Mouse (Mus musculus) c-Kit-positive CD71-positive TER-119-negative erythroid progenitor cells, embryonic 14.5 days (primary cell): Measurements from ENCODE around the gene Dnaaf1.

Source experiments
- DNase-seq: peaks from one replicate; pipeline ENCODE4 v3.0.0-alpha.2; 2013; ENCODE audit warnings: low read depth

Dnaaf1 gene

DNA sequence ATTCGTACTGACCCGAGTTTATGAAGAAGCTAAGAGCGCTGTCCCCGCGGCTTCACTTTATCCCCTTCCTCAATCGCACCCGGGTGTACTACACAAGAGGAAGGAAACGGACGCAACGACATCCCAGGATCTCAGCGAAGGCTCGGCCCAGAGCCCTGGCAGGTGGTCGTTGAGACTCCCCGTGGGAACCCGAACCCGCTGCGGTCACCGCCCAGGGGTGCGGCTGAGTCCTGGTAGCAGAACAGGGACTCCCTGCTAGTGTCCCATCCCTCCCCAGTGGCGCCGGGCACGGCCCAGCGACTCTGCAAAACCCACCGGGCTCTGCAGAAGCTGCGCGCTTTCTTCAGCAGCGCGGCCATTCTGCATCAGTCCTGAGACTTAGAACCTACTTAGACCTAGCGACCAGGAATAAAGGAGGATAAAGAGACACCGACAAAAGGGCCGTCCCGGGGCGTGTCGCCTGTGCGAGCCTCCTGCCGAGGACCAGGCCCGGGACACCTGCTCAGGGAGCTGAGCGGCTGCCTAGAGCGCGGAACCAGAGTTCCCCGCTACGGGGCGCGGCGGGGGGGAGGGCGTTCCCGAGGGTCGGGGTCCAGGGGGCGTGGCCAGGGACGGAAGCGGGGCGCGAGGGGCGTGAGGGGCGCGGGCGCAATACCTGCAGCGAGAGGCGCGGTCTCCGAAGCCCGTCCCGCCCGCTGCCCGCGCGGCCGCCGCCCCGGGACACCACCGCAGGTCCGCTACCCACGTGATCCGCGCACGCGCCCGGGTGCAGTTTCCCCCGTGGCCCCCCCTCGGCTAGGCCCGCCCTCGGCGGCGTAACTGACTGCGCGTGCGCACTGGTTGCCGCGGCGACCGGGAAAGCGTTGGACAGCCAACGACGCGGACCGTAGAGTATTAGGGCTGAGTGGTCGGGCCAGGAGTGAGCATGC is at the start of gene Dnaaf1, which contains the start of gene Hsdl1:
Gene Dnaaf1 (plus strand): TSS at position 799 of the 929 bp plus-strand sequence.
Gene Hsdl1 (minus strand): TSS at position 747 of the 929 bp plus-strand sequence.
- DNase-seq = peak; percentile 85

DNA sequence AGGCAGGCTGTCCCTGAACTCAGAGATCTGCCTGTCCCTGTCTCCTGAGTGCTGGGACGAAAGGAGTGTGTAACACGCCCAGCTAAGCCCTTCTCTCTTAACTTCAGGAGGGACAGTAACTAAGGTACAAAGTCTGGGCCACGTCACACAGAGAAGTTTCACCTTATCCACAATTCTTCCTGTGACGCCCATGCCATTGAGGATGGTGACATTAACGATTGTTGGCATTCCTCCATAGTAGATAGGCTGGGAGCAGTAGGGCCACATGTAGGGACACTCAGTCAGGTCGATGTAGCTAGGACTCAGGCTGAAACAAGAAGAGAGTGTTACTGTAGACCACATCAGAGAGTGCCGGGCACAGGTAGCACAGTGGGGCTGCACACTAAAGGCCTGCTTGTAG is 46.3 kb upstream of the Dnaaf1 start:
- no peak for DNase-seq

DNA sequence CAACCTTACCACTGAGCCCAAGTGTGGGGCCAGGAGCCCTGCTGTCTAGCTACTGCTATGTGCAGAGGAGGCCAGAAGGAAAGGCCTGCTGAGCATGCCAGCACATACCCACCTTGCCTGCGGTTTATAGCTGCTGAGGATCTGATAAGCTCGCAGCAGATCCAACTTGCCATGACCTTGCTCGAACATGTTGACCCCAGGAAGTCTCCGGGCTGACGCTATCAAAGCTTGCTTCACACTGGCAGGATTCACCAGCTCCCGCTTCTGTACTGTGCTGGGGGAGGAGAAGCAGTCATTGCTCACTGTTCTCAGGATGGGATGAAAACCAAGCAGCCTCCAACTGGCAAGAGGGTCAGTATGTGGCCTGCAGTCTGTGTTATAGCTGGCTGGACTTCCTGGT is 44.1 kb upstream of the Dnaaf1 start:
- no peak for DNase-seq

DNA sequence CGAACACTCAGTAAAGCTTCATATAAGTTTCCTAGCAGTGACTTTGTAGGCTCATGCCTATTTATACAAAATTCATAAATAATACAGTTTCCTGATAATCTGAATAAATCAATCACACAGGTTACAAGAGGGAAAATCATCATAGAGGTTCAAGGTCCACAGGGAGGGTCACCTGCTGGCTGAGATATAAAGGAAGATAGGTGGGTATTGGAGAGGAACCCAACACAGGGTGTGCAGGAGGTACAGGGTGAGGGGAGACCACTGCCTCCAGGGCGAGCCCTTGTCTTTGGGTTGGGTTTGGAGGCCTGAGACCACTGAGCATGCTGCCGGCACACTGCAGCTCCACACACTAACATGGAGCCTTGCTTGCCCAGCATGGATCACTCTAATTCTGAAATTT is 43.6 kb upstream of the Dnaaf1 start:
- no peak for DNase-seq

- DNase-seq = no peak
Measured at GRCm38 (mm10) chr8:119531973-119532372, 43.1 kb upstream of the Dnaaf1 start.

DNA sequence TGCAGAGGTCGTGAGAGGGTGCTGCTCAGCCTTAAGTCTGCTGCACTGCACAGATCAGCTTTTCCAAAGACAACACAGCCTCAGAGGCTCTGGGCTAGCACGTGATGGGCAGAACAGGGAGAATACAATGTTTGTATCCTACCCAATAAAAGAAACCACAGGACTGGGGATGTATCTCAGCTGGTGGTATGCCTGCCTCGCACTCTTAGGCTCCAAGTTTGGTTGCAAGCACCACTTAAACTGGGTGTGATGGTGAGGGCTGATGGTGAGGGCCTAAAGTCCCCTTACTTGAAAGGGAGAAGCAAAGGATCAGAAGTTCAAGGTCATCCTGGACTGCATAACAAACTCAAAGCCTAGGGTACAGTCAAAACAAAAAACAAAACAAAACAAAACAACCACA is 30.4 kb upstream of the Dnaaf1 start:
- no peak for DNase-seq

DNA sequence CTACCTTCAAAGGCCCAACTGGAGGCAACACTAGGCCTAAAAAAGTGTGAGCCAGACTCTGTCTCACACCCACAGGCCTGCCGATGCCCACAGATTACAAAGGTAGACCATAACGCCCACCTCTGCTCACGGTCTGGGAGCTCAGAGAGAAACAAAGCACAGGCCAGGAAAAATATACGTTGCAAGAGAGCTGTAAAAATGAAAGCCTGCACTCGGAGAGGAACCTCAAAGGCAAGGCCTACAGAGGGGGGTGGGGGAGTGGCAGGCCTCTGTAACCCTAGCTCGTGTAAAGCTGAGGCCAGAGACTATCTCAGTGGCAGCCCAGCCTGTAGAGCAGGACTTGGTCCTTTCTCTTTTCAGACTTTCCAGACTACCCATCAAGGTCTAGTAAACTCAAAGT is 29.9 kb upstream of the Dnaaf1 start:
- DNase-seq = no peak

DNA sequence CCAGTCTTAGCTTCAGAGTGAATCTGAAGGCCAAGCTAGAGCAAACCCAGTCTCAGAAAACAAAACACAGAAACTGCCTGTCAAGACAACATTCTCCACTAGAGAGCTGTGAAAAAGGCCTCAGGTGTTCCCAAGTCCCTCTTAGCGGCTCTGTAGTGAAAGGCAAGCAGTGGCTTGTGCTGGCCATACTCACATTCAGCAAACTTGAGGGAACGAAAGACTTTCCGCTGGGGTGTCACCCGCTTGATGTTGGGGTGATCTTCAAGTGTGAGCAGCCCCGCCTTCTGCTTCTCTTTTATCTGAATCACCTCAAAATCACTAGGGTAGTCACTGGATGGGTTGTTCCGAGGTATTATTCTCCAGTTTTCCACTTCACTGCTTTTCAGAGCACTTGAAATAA is 29.2 kb upstream of the Dnaaf1 start:
- DNase-seq = no peak

DNA sequence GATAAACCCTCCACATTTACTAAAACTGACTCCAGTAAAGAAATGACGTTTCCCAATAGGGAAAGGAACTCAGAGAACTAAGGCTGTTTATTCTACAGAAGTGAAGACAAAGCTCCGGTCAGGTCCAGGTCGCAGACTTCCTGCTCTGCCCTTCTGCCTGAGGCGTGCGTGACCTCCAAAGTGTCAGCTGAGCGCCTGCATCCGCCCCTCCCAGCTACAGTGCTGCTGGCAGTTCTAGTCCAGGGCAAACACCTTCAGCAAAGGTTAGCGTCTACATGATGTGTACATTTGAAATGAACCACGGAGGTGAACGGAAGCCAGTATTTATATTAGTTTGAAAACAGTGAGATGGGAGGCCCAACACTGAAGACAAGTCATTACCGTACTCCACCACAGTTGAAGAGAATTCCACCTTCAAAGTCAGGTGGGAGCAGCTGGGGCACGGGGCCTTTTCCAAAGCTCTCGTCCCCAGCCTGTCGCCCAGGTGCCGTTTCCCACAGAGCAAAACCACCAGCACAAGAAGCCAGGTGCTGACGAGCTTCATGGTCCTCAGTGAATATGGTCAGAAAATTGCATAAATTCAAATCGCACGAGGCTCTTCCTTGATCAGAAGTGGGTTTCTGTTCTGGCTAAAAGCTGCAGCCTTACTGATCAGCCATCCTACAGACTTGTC is 27.9 kb upstream of the Dnaaf1 start:
- DNase-seq = no peak

DNA sequence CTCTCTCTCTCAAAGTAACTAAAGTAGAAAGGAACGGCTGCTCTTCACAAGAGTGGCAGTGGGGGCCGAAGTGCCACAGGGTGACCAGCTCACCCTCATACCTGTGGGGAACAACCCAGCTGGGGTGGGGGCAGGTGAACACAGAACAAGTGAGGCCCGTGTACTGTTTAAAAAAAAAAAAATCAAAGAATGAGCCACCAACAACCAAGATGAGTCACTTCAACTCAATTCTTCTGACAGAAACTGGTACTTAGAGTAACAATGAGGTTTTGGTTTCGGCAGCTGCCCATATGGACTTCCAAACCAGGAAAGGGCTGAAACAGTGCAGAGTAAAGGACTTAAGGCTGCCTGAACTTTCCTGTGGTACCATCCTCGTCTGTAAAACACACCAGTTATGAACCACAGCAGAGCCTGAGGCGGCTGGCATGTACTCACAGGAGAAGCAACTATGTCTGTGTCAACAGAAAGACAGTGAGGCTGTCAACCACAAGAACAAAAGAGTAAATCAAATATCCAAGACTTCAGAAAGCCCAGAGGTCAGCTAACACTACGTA is 26.4 kb upstream of the Dnaaf1 start:
- DNase-seq = no peak

- no peak for DNase-seq
Measured at GRCm38 (mm10) chr8:119552967-119553366, 22.1 kb upstream of the Dnaaf1 start.

- no peak for DNase-seq
Measured at GRCm38 (mm10) chr8:119555861-119556260, 19.2 kb upstream of the Dnaaf1 start.

DNA sequence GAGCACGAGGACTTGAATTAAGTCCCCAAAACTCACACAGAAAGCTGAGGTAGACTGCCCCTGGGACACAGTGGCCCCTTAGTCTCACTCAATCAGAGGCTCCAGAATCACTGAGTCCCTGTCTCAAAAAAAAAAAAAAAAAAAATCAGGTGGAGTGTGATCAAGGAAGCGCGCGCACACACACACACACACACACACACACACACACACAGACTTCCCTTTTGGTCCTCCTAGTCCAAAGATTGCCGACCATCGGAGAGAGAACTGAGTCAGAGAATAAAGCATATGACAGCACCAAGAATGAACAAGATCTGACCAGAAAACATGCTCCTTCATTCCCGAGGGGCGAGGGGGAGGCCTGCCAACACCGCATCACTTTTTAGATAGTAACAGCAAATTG is 17.9 kb upstream of the Dnaaf1 start:
- no peak for DNase-seq

DNA sequence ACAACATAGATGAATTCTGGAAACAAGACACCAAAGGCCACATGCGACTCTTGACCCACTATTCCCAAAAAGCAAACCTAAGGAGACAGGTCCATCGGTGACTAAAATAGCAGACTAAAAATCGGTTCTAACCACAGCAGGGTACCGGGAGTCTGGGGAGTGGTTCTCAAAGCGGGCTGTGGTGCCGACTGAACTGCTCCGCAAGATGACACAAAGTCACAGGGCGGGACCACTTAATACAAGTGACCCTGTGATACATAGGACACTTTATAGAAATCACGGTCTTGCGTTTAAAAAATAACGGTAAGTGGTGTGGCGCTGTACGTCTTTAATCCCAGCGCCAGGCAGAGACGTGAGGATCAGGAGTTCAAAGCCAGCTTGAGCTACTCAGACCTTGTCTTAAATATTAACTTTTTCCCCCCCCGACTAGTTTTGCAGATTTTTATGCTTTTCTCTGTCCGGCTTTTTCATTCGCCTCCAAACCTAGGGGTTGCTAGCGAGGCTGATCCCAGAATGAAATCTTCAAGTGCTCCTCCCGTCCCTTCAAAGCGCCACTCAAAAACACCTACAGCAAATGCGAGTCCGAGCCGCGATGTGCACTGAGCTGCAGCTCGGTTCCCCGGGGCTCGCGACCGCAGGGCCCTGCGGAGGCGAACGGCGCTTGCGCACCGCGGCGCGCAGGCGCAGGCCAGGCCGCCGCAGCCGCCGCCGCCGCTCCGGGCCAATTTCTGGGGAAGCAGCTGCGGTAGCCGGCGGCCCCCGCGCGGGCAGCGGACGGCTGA is 17.0 kb upstream of the Dnaaf1 start:
- DNase-seq = no peak

DNA sequence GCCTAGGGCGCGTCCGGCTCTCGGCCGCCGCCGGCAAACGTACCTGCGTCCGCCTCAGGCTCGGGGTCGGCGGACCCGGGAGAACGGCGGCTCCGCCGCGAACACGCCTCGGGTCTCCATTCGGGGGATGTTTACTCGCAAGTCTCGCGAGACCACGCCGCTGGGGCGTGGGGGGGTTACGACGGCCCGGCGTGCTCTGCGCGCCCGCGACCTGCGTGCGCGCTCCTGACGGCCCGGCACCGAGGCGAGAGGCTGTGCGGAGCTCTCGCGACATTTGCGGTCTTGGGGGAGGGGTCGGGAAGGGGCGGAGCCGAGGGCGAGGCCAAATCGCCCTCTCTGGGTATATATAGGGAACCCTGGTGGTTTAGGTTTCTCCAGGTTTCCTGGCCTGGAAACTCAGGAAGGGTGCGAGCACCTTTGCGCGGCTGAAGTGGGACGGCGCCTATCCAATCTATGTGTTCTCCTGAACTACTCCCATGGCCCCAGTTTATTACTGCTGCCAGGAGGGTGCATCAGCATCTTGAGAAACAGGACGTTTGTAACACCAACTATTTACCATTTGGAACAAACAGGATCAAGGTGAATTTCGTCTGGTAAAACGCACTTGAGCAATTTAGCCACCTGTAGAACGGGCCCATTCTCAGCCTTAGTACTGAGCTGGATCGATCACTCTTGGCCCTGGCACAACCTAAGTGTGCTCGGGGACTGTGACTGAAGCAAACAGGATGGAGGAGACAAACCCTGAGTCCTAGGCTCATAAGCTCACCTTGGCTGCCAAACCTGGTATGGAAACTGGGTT is 16.2 kb upstream of the Dnaaf1 start, which contains the start of gene Mbtps1:
Gene Mbtps1 (minus strand): TSS at position 133 of the 799 bp plus-strand sequence.
- peak; percentile 91 for DNase-seq

DNA sequence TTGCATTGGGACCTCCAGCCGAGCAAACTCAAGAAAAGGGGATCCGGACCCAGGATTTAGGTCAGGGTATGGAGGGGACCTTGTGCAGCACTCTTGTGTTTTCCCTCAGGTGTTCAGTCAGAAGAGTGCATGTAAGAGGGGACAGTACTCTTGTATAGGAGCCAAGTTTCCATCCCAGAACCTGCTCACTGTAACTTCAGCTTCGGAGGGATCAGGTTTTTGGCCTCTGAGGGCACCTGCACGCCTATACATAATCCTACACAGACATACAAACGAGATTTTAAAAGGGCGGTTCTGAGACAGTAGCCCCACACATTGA is 15.7 kb upstream of the Dnaaf1 start:
- DNase-seq = no peak

GRCm38 (mm10) chr8:119563849-119564251 is 11.2 kb upstream of the Dnaaf1 start:
- no peak for DNase-seq

DNA sequence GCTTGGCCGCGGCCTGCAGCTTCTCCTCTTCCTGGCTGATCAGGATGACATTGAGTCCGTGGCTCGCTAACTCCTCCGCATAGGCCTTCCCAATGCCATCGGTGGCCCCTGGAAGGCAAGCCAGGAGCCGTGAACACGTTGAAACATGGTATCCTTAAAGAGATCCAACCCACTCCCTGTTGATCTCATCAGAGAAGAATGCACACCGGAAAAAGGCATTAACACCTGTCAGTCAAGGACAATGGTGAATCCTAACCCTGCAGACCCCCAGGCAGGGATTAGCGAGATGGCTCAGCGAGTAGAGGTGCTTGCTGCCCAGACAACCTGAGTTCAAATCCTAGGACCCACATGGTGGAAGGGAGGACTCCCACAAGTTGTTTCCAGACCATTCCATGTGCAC is 8.7 kb upstream of the Dnaaf1 start:
- DNase-seq = no peak

- no peak for DNase-seq
Measured at GRCm38 (mm10) chr8:119568251-119568650, 6.8 kb upstream of the Dnaaf1 start.

DNA sequence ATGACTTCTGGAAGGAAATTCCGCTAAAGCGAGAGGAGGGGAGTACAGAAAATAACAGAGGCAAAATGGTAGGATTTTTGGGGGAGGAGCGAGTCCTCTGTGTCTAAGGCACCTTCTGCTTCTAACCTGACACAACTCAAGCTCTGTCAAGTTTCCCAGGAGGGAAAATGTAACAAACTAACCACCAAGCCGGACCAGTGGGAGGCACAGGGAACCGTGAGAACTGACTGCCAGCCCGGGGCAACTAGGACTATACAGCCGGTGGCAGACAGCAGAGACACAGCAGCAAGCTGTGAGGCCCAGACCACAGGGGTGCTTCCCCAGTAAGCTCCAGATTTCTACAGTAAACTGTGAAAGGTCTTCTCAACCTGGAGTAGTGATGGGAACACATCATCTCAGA is 6.1 kb upstream of the Dnaaf1 start:
- no peak for DNase-seq

- DNase-seq = no peak
Measured at GRCm38 (mm10) chr8:119569881-119570280, 5.2 kb upstream of the Dnaaf1 start.
